Mouse (Mus musculus) liver, embryonic 11.5 days (tissue): ENCODE measurements at regions not wholly inside any gene's neighbourhood (a gene's known extent, or its start where the extent isn't known, plus 50 kb on each side); places are given as distances from the start of the nearest gene placed in this dataset.
"Not testable (repeated sequence)": the region's sequence is repeated elsewhere in the genome, so short reads cannot be mapped to it uniquely, and the experiment has no call there.

Source experiments
- ATAC-seq: fragments of 200-750 bp; cut with Nextera tagmentation; replicated peaks from 2 replicates; pipeline ENCODE4 v1.8.0; 2017; ENCODE audit warnings: moderate number of reproducible peaks, mild to moderate bottlenecking, moderate TSS enrichment, moderate library complexity; ENCODE audit not compliant: low FRiP score
- DNase-seq: peaks from one replicate; pipeline ENCODE4 v3.0.0-alpha.2; 2017; ENCODE audit warnings: low spot score
- H3K27ac ChIP-seq: fragments of 300-500 bp; sonication (generic); 2 replicates; pipeline ENCODE4 v1.5.1; 2014; ENCODE audit warnings: mild to moderate bottlenecking, low read depth, low read length, control low read depth
- H3K27me3 ChIP-seq: fragments of 300-500 bp; sonication (generic); replicated peaks from 2 replicates; pipeline ENCODE4 v1.6.1; 2014; ENCODE audit warnings: low read length, mixed read lengths; ENCODE audit not compliant: control insufficient read depth, insufficient read depth
- H3K36me3 ChIP-seq: fragments of 300-500 bp; sonication (generic); 2 replicates; pipeline ENCODE4 v1.6.1; 2014; ENCODE audit warnings: mild to moderate bottlenecking, low read length, moderate library complexity, mixed read lengths; ENCODE audit not compliant: control insufficient read depth, insufficient read depth
- H3K4me1 ChIP-seq: fragments of 300-500 bp; sonication (generic); replicated peaks from 2 replicates; pipeline ENCODE4 v1.6.1; 2014; ENCODE audit warnings: low read length, mixed read lengths; ENCODE audit not compliant: control insufficient read depth, insufficient read depth
- H3K4me2 ChIP-seq: fragments of 300-500 bp; sonication (generic); 2 replicates; pipeline ENCODE4 v1.6.1; 2014; ENCODE audit warnings: mild to moderate bottlenecking, control low read depth, moderate library complexity
- H3K4me3 ChIP-seq: fragments of 300-500 bp; sonication (generic); 2 replicates; pipeline ENCODE4 v1.5.1; 2014; ENCODE audit warnings: low read depth, low read length, control low read depth
- H3K9ac ChIP-seq: fragments of 300-500 bp; sonication (generic); 2 replicates; pipeline ENCODE4 v1.6.1; 2014; ENCODE audit warnings: low read depth, low read length, control low read depth
- H3K9me3 ChIP-seq: fragments of 300-500 bp; sonication (generic); 2 replicates; pipeline ENCODE4 v1.6.1; 2016; ENCODE audit warnings: low read length, inconsistent platforms, mixed read lengths; ENCODE audit not compliant: control insufficient read depth
- WGBS: fragments of 180-500 bp; shearing (Covaris S2); extraction: QIAGEN DNeasy Blood & Tissue Kit; methylation state at CpG from one replicate; pipeline ENCODE4 v1.1.7; 2014; 5-methylcytosine and 5-hydroxymethylcytosine counted together

- H3K27me3 ChIP-seq, result not testable (repeated sequence)
Observed at GRCm38 (mm10) chr8:89924697-89925096, 423.4 kb downstream of the Tox3 start.

DNA sequence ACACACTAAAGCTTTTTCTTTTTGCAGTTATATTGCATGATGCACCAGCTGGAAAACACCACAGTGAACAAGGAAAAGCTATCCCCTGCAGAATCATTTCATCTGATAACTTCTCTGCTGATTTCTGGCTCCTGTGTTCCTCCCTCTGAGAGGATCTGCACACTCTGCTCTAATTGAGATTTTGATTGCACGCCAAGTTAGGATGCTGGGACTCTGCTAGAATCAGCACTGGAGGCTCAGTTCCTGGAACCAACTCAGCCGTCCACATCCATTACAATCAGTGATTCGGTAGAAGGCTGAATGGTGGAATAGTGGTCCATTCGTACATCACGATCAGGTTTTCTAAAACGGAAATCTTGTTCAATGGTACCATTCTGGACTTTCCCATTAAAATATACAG, 434.1 kb downstream of the Tox3 start:
- no peaks in the 10 kb centered on the region for H3K27me3 ChIP-seq
- H3K27ac ChIP-seq, result no peak overlapping the region
- no peak overlapping the region for H3K4me2 ChIP-seq
- H3K4me3 ChIP-seq, result no peak overlapping the region
- H3K36me3 ChIP-seq, result no peaks in the 10 kb centered on the region
- ATAC-seq (no peak), DNase-seq (no peak)
- no peak overlapping the region for H3K9ac ChIP-seq
- WGBS, result 86% methylated on average over 6 of the region's 6 CpGs
- no peaks in the 10 kb centered on the region for H3K4me1 ChIP-seq
- H3K9me3 ChIP-seq, result no peaks in the 10 kb centered on the region

More at GRCm38 (mm10) chr8:89924697-89925096, 423.4 kb downstream of the Tox3 start:
- not testable (repeated sequence) for H3K9me3 ChIP-seq, H3K36me3 ChIP-seq, H3K4me3 ChIP-seq, H3K9ac ChIP-seq, H3K4me1 ChIP-seq, H3K4me2 ChIP-seq, H3K27ac ChIP-seq, DNase-seq, ATAC-seq
- WGBS, result 78% methylated on average over 9 of the region's 22 CpGs

DNA sequence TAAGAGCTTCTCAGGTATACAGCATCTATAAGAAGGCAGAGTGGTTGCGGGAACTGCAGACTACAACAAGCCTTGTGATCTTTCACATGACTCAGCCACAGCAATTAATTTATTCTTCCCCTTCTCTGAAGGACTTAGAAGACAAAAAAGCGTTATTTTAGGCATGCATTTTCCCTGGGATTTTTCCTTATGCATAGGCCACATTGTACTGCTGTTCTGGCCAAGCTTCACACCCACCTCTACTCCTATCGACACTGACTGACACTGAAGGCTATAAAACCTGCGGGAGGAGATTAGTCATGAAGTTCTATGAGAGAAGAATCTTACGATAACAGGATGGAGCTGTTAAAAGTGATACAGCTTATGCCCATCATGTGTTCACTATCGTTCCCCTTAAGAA, 441.9 kb downstream of the Tox3 start:
- H3K4me1 ChIP-seq, result no peaks in the 10 kb centered on the region
- ATAC-seq (no peak), DNase-seq (no peak)
- H3K36me3 ChIP-seq, result no peaks in the 10 kb centered on the region
- no peaks in the 10 kb centered on the region for H3K9me3 ChIP-seq
- 79% methylated on average over 6 of the region's 6 CpGs for WGBS
- no peak overlapping the region for H3K9ac ChIP-seq
- H3K27ac ChIP-seq, result no peak overlapping the region
- no peak overlapping the region for H3K4me3 ChIP-seq
- H3K4me2 ChIP-seq, result no peak overlapping the region
- no peaks in the 10 kb centered on the region for H3K27me3 ChIP-seq

- no peak overlapping the region for H3K27ac ChIP-seq
Observed at GRCm38 (mm10) chr8:89905588-89905987, 442.6 kb downstream of the Tox3 start.

GRCm38 (mm10) chr8:89903346-89903745, 444.8 kb downstream of the Tox3 start:
- Histone ChIP-seq H3K36me3 (no peaks in the 10 kb centered on the region), H3K9ac (no peak overlapping the region), H3K4me2 (no peak overlapping the region), H3K4me3 (no peak overlapping the region), H3K27me3 (no peaks in the 10 kb centered on the region), H3K9me3 (no peaks in the 10 kb centered on the region), H3K27ac (no peak overlapping the region), H3K4me1 (no peaks in the 10 kb centered on the region)
- 74% methylated on average over 1 of the region's 1 CpGs for WGBS
- DNase-seq (no peak), ATAC-seq (no peak)

More at GRCm38 (mm10) chr8:89905588-89905987, 442.6 kb downstream of the Tox3 start:
- no peaks in the 10 kb centered on the region for H3K4me1 ChIP-seq
- H3K36me3 ChIP-seq, result no peaks in the 10 kb centered on the region
- no peak overlapping the region for H3K4me2 ChIP-seq
- H3K4me3 ChIP-seq, result no peak overlapping the region
- DNase-seq (no peak), ATAC-seq (no peak)
- 67% methylated on average over 3 of the region's 3 CpGs for WGBS
- no peaks in the 10 kb centered on the region for H3K9me3 ChIP-seq
- H3K9ac ChIP-seq, result no peak overlapping the region
- H3K27me3 ChIP-seq, result no peaks in the 10 kb centered on the region

DNA sequence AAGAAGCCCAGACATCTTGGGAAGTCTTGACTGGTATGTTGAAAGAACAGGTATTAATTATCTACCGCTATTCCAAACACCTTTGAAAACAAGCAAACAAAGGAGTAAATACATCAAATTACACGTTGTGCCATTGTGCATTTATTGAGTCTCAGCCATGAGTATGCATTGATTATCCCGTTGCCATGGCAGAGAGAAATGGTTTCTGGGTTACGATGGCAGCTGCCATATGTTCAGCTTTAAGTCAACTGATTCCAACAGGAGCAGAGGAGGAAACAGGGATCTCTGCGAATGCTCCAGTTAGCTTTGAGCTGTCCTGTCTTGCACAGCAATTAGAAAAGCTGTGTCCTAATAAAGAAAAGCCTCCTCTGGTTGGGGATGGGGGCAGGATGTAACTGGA, 475.4 kb downstream of the Tox3 start:
- Histone ChIP-seq H3K27me3 (no peaks in the 10 kb centered on the region), H3K9ac (no peak overlapping the region), H3K9me3 (no peaks in the 10 kb centered on the region), H3K4me1 (no peaks in the 10 kb centered on the region), H3K4me2 (no peak overlapping the region), H3K36me3 (no peaks in the 10 kb centered on the region), H3K27ac (no peak overlapping the region), H3K4me3 (no peak overlapping the region)
- DNase-seq (no peak), ATAC-seq (no peak)
- WGBS, result 76% methylated on average over 5 of the region's 5 CpGs

- no peak for DNase-seq
- Histone ChIP-seq H3K27ac (no peak overlapping the region), H3K4me2 (no peak overlapping the region), H3K9ac (no peak overlapping the region), H3K27me3 (no peaks in the 10 kb centered on the region), H3K4me3 (no peak overlapping the region), H3K36me3 (no peaks in the 10 kb centered on the region), H3K4me1 (no peaks in the 10 kb centered on the region), H3K9me3 (no peaks in the 10 kb centered on the region)
- no peak for ATAC-seq
- 71% methylated on average over 5 of the region's 5 CpGs for WGBS
Observed at GRCm38 (mm10) chr8:89871966-89872365, 476.2 kb downstream of the Tox3 start.

GRCm38 (mm10) chr8:89859813-89860212, 488.3 kb downstream of the Tox3 start:
- H3K27me3 ChIP-seq, result no peaks in the 10 kb centered on the region
- H3K4me1 ChIP-seq, result no peaks in the 10 kb centered on the region
- no peak for ATAC-seq
- H3K4me3 ChIP-seq, result no peak overlapping the region
- no peaks in the 10 kb centered on the region for H3K9me3 ChIP-seq
- no peak for DNase-seq
- H3K9ac ChIP-seq, result no peak overlapping the region
- no peak overlapping the region for H3K4me2 ChIP-seq
- 87% methylated on average over 3 of the region's 3 CpGs for WGBS
- no peak overlapping the region for H3K27ac ChIP-seq
- no peaks in the 10 kb centered on the region for H3K36me3 ChIP-seq

GRCm38 (mm10) chr8:89858706-89859385, 489.3 kb downstream of the Tox3 start:
- H3K9ac ChIP-seq, result no peak overlapping the region
- H3K4me1 ChIP-seq, result no peaks in the 10 kb centered on the region
- H3K27me3 ChIP-seq, result no peaks in the 10 kb centered on the region
- no peaks in the 10 kb centered on the region for H3K9me3 ChIP-seq
- H3K4me2 ChIP-seq, result no peak overlapping the region
- ATAC-seq (no peak), DNase-seq (no peak)
- H3K4me3 ChIP-seq, result no peak overlapping the region
- no peak overlapping the region for H3K27ac ChIP-seq
- 87% methylated on average over 7 of the region's 7 CpGs for WGBS
- no peaks in the 10 kb centered on the region for H3K36me3 ChIP-seq
